Mouse (Mus musculus): Measurements from ENCODE around the gene Bcl6. TPM values are rescaled to one million over a fixed set of nuclear protein-coding genes. Genes with fewer than 3 reads are reported as not detected.

Gene Bcl6
- 10 to 100 TPM in 2 of 3 experiments, 1 to 10 TPM in 1; 8.4 to 28.5 (median 10.2) TPM for polyA plus RNA-seq (2017; shearing (Covaris generic))

- ATAC-seq: peak; percentile 59
Measured at GRCm38 (mm10) chr16:23988466-23989208, at the start of gene Bcl6, which contains the start of gene Gm37419. Gene Bcl6, minus strand, starts transcription at chr16:23988852. Gene Gm37419, plus strand, starts transcription at chr16:23988482.

GRCm38 (mm10) chr16:24036398-24036797 is 47.7 kb upstream of the Bcl6 start:
- ATAC-seq: no peak

GRCm38 (mm10) chr16:24035767-24036166 is 47.1 kb upstream of the Bcl6 start:
- no peak for ATAC-seq

- ATAC-seq: no peak
Measured at GRCm38 (mm10) chr16:24034450-24034849, 45.8 kb upstream of the Bcl6 start.

- ATAC-seq: no peak
Measured at GRCm38 (mm10) chr16:24033259-24033658, 44.6 kb upstream of the Bcl6 start.

- ATAC-seq: no peak
Measured at GRCm38 (mm10) chr16:24029965-24030672, 41.5 kb upstream of the Bcl6 start.

GRCm38 (mm10) chr16:24025442-24025841 is 36.8 kb upstream of the Bcl6 start:
- ATAC-seq: no peak

- no peak for ATAC-seq
Measured at GRCm38 (mm10) chr16:24022605-24023004, 34.0 kb upstream of the Bcl6 start.

GRCm38 (mm10) chr16:24021722-24022121 is 33.1 kb upstream of the Bcl6 start:
- no peak for ATAC-seq

GRCm38 (mm10) chr16:24016742-24017141 is 28.1 kb upstream of the Bcl6 start:
- no peak for ATAC-seq

- ATAC-seq: no peak
Measured at GRCm38 (mm10) chr16:24016273-24016672, 27.6 kb upstream of the Bcl6 start.

- ATAC-seq: no peak
Measured at GRCm38 (mm10) chr16:24014378-24014777, 25.7 kb upstream of the Bcl6 start.

GRCm38 (mm10) chr16:24012066-24012465 is 23.4 kb upstream of the Bcl6 start:
- no peak for ATAC-seq

GRCm38 (mm10) chr16:24011306-24011705 is 22.7 kb upstream of the Bcl6 start:
- no peak for ATAC-seq

GRCm38 (mm10) chr16:24009891-24010290 is 21.2 kb upstream of the Bcl6 start:
- no peak for ATAC-seq

- ATAC-seq: no peak
Measured at GRCm38 (mm10) chr16:24005928-24006327, 17.3 kb upstream of the Bcl6 start.

GRCm38 (mm10) chr16:23997912-23998311 is 9.3 kb upstream of the Bcl6 start:
- ATAC-seq: no peak

GRCm38 (mm10) chr16:23997228-23997627 is 8.6 kb upstream of the Bcl6 start:
- ATAC-seq: peak; percentile 84

GRCm38 (mm10) chr16:23996342-23996741 is 7.7 kb upstream of the Bcl6 start:
- no peak for ATAC-seq

- ATAC-seq: no peak
Measured at GRCm38 (mm10) chr16:23993351-23994321, 5.0 kb upstream of the Bcl6 start.

GRCm38 (mm10) chr16:23991846-23992580 is 3.4 kb upstream of the Bcl6 start:
- ATAC-seq: no peak

- ATAC-seq: peak; percentile 29
Measured at GRCm38 (mm10) chr16:23991170-23991569, 2.5 kb upstream of the Bcl6 start.

All from inflammation-experienced regulatory T-cells, adult 6 months (primary cell).